11 mouse cellular contexts compared by ENCODE assay signal in the genomic region with DNA sequence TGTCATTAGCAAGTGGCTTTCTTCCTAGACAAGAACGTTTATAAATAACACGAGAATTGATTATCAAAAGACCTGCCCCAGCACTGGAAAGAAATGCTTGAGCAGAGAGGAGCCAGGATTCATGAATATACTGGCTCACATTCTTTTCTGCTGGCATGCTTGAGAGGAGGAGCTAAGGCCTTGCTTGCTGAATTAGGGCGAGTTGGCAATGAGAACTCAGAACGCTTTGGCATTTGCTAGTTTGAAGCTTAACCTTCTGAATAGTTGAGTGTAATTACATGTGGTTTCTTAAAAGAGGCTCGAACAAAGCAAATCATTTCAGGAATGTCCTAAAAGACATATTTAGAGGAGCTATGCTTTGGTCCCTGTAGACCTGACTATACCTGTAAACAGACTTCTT.
DNase-seq lines count a peak whose midpoint lies in the region; ATAC-seq and TF ChIP-seq lines count a peak whose summit lies in the region.
"Had no signal": no experiment of that assay in that cellular context is flagged by ENCODE, and none has a peak within 500 bp of the region (broad histone marks: within the 10 kb centered on the region; RNA-seq: fewer than 3 reads in every experiment).

No protein-coding gene starts in this region.

- H3K36me3 ChIP-seq in forebrain, embryonic 16.5 days (ENCODE audit: control insufficient read depth, insufficient read depth) = no peaks in the 10 kb centered on the region
- H3K36me3 ChIP-seq: G1E had no signal

- no peak overlapping the region for H3K4me2 ChIP-seq in forebrain, embryonic 16.5 days (ENCODE audit: low read length)

- no peak for TF ChIP-seq CTCF in layer of hippocampus, adult 2 months (conservative IDR thresholded peaks at IDR 0.05)
- TF ChIP-seq CTCF in Patski (IDR thresholded peaks at IDR 0.05) = no peak

- H3K27ac ChIP-seq in layer of hippocampus, adult 2 months = peak overlapping the region; percentile 61
- peak overlapping the region; percentile 56 for H3K27ac ChIP-seq in forebrain, embryonic 16.5 days (ENCODE audit: low read length)

- no peak for DNase-seq in layer of hippocampus, adult 2 months (ENCODE audit: low spot score in 2 of 2)
- DNase-seq in layer of hippocampus, postnatal 25 days (ENCODE audit: extremely low spot score in 1 of 2, low spot score in 1 of 2) = no peak
- peak; percentile 84 for DNase-seq in Muller cell, postnatal 12 days (ENCODE audit: inconsistent ontology term)
- no peak for DNase-seq in Patski (ENCODE audit: low read depth, low spot score)
- DNase-seq in spleen, adult 12 weeks (ENCODE audit: low spot score) = no peak
- no peak for DNase-seq in embryo, embryonic 11 days
- DNase-seq: adrenal gland, adult 8-10 months; cerebellum, adult 8-10 months had no signal

- H3K27me3 ChIP-seq in Patski = no peaks in the 10 kb centered on the region
- H3K27me3 ChIP-seq in forebrain, embryonic 16.5 days (replicated peaks; ENCODE audit: control insufficient read depth, insufficient read depth, low read length) = no peaks in the 10 kb centered on the region

- H3K9ac ChIP-seq in forebrain, embryonic 16.5 days (replicated peaks; ENCODE audit: low read depth, low read length) = no peak overlapping the region

- CTCF ChIA-PET in Patski (lab: Charles Lee) = no interaction called here

- 9% methylated on average over 5 of the region's 5 CpGs for WGBS in forebrain, embryonic 16.5 days

- ATAC-seq in Patski = peak; percentile 60
- peak; percentile 57; the same call in 1 of the 2 replicates for ATAC-seq in forebrain, embryonic 16.5 days
- ATAC-seq: intestine, postnatal 0 days had no signal

- H3K4me1 ChIP-seq in forebrain, embryonic 16.5 days (replicated peaks; ENCODE audit: control insufficient read depth, insufficient read depth, low read length) = peaks cover 13% of the 10 kb centered on the region

- H3K9me3 ChIP-seq in forebrain, embryonic 16.5 days (ENCODE audit: control insufficient read depth, low read length) = no peaks in the 10 kb centered on the region
- H3K9me3 ChIP-seq: G1E had no signal

- in situ Hi-C loops in Patski (cut with MboI; ENCODE audit: low pct_unique_long_range_greater_than_20kb) = loop anchor here (5.0 to 10.0 kb wide), 2 partner anchors 266 to 437 kb away; no protein-coding TSS in a partner anchor

- H3K4me3 ChIP-seq in layer of hippocampus, adult 2 months = no peak overlapping the region
- no peak overlapping the region for H3K4me3 ChIP-seq in forebrain, embryonic 16.5 days (replicated peaks; ENCODE audit: low read length)

- POLR2A ChIA-PET in Patski (lab: Charles Lee) = no interaction called here
